Mouse (Mus musculus): ENCODE data around the gene Gng7. TPM values are rescaled to one million over a fixed set of nuclear protein-coding genes. Genes with fewer than 3 reads are reported as not detected.

Gng7 gene
- total RNA-seq, 2 experiments from 2014 or later = 66.6 to 111 TPM

DNA sequence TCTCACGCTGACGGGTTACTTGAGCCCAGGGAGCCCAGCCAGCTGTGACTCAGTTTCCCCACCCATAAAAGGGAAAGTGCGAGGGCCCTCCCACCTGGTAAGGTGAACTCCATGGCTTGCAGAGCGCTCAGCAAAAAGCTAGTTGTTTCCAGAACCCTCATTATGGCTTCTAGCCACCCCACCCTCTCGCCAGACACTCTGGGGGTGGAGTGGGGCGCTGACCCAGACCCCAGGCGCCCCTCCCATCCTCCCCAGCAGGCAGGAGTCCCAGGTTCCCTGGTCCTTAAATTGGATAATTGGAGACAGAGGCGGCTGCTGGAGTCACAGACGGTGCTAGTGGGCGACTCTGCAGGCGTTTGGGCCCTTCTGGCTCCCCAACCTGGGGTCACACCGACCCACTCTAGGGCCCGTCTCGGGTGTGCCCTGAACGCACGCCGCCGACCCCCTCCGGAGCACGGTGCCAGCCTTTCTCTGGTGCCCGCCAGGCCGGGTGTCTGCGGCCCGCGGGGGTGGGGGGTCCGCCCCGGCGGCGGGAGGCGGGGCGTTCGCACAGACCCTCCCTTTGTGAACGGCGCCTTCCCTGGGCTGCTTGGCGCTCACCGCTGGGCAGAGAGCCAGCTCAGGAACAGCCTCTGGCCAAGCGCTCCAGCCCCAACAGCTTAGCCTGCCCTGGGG is 78.5 kb downstream of the Gng7 start:
- Histone ChIP-seq H3K4me3 (peak overlapping the region; percentile 26), H3K27ac (peak overlapping the region; percentile 32)
- DNase-seq (ENCODE audit: extremely low spot score in 1 of 2, low spot score in 2 of 2) = peak in 1 of 2 experiments; percentile 21
- no peak for TF ChIP-seq CTCF (IDR thresholded peaks at IDR 0.05)
- intact Hi-C loops (cut with DNase I) = no loop called here

DNA sequence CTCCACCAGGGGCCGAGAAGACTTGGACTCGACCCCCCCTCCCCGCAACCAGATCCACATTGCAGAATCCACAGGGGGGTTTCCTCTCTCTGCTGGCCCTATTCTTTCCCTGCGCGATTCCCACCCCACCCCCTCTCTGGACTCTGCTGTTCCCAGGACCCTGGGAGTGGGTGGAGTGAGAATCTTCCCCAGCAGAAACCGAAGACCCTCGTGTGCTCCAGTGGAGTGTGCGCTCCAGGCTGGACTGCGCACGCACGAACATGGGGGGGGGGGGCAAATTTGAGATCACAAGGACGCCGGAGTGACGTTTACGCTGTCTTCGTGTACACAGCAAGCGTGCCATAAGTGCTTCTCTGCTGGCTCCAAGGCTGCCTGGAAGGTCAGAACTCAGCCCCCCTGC is 79.0 kb downstream of the Gng7 start:
- no peak for TF ChIP-seq CTCF (IDR thresholded peaks at IDR 0.05)
- DNase-seq (ENCODE audit: extremely low spot score in 1 of 2, low spot score in 2 of 2) = no peak
- intact Hi-C loops (cut with DNase I) = no loop called here
- Histone ChIP-seq H3K27ac (no peak overlapping the region), H3K4me3 (no peak overlapping the region)

DNA sequence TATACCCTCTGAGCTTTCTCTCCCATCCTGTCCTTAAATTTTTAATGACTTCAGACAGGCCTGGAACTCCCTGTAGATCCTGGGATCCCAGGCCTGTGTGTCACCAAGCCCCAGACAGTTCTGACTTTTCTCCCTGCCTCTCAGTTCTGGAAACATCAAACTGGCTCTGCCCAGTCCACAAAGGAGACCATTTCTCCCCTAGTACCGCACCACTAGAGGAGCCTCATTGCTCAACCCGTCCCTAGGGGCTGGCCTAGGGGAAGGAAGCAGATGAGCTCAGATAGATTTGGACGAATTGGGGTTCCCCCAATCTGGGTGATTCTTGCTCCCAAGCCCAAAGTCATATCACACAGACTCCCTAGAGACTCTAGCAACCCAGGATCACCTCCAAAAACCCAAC is 79.5 kb downstream of the Gng7 start:
- no peak overlapping the region for H3K4me3 ChIP-seq
- no peak; the same call in 1 of the 2 replicates for TF ChIP-seq CTCF (IDR thresholded peaks at IDR 0.05)
- no peak overlapping the region for H3K27ac ChIP-seq
- intact Hi-C loops (cut with DNase I) = no loop called here
- DNase-seq (ENCODE audit: extremely low spot score in 1 of 2, low spot score in 2 of 2) = no peak

DNA sequence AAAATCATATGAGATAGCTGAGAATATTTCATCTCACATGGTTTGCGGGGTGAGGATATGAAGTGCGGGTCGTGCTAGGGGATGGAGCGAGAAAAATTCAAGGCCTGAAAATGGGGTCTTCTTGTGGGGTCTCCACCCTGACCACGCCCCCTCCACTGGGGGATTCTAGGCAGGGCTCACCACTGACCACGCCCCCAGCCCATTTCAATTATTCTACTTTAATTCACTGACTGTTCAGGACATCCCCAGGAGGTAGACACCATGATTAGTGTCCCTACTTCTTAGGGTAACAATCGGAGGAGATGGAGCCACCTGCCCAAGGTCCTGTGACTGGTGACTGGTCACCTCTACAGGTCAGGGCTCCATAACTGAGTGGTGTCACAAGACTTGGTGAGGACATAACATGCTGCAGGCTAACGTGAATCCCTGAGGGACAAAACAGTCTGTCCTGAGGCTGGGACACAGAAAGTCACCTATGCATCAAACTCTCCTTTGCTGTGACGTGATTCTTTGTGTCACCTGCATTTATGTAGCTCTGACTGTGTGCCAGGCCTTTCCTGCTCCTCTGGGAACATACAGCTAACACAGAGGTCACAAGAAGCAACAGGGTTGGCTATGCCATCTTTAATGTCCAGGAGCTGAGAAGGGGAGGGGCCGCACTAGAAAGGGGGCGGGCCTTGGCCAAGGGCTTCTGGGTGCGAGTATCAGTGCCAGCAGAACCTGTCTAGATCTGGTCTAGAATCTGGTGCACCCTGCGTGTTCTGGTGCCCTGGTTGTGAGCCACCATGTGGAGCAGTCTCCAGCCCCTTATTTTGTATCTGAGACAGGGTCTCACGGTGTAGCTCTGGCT is 80.4 kb downstream of the Gng7 start:
- intact Hi-C loops (cut with DNase I) = no loop called here

DNA sequence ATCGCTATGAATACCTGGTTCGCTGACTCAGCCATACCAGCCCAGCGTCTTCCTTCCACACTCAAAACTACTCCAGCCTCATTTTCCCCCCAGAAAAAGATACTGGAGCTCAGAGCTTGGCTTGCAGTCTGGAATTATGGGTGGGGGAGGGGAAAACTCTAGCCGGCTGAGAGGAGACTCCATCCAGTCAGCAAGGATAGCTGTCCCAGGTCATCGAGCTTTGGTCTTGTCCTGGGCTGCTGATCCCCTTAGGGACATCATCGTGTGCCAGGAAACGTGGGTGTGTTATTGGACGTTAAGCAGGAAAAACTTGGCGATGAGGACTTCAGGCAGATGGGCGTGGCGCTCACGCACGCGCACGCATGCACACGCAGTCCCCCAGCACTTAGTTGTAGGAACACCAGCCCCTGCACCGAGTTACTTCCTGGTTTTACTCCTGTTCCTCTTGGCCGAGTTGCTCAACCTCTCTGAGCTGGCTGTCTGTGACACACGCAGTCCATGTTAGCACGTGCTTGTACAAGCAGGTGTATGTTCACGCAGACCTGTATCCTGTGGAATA is 81.2 kb downstream of the Gng7 start:
- no peak overlapping the region for H3K4me3 ChIP-seq
- no peak overlapping the region for H3K27ac ChIP-seq
- no peak for DNase-seq (ENCODE audit: extremely low spot score in 1 of 2, low spot score in 2 of 2)
- TF ChIP-seq CTCF (IDR thresholded peaks at IDR 0.05) = no peak
- intact Hi-C loops (cut with DNase I) = no loop called here

More for the DNA sequence above, 80.4 kb downstream of the Gng7 start:
- no peak overlapping the region for H3K27ac ChIP-seq
- no peak for TF ChIP-seq CTCF (IDR thresholded peaks at IDR 0.05)
- DNase-seq (ENCODE audit: extremely low spot score in 1 of 2, low spot score in 2 of 2) = no peak
- H3K4me3 ChIP-seq = no peak overlapping the region

DNA sequence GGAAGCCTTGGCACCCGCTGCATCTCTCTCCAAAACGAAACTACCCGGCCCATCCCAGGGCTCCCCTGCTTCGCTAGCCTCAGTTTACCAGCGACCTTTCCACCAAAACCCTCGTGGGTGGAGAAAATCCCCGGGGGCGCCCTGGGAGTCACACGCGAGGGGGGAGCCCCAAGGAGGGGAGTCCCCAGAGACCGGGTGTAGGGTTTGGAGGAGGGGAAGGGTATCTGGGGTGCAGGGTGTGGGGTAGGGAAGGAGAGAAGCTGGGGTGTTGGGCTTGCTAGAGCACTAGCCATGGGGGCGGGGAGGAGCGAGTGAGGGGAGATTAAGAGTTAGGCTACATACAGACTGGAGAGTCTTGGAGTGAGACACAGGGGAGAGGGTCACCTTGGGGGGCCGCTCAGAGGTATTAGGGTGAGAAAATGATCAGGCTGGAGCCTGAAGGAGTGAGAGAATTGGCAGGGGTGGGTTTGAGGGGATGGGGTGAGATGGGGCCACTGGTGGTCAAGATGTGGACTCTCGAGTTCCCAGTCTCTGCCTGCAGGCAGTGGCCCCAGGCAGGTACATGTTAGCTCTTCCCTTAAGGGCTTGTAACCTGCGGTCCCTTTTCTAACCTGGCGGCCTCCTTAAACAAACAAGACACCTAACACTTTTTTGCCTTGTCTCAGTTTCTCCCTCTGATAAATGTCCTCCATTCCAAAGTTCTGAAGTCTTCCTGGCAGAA is 81.9 kb downstream of the Gng7 start:
- DNase-seq (ENCODE audit: extremely low spot score in 1 of 2, low spot score in 2 of 2) = no peak
- no peak for TF ChIP-seq CTCF (IDR thresholded peaks at IDR 0.05)
- Histone ChIP-seq H3K4me3 (peak overlapping the region; percentile 57), H3K27ac (no peak overlapping the region)
- intact Hi-C loops (cut with DNase I) = no loop called here

DNA sequence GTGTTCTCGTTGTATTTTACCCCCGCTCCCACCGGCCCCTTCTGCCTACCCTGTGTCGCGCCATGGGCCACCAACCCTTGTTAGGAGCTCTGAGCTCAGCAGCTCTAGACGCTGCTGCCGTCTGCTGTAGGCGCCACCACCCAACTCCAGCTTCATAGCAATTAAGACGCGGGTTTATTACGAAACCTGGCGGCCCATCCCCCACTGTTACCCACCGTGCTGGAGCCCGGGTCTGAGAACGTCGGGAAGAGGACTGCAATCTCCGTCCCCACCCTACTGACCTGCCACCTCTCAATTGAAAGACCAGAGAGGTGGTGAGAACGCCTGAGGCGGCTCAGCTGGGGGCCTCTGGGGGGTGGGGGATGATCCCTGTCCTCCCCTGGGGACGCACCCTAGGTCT is 82.5 kb downstream of the Gng7 start:
- intact Hi-C loops (cut with DNase I) = no loop called here
- no peak overlapping the region for H3K27ac ChIP-seq
- no peak for TF ChIP-seq CTCF (IDR thresholded peaks at IDR 0.05)
- peak overlapping the region; percentile 57 for H3K4me3 ChIP-seq
- peak in 1 of 2 experiments; percentile 31 for DNase-seq (ENCODE audit: extremely low spot score in 1 of 2, low spot score in 2 of 2)

DNA sequence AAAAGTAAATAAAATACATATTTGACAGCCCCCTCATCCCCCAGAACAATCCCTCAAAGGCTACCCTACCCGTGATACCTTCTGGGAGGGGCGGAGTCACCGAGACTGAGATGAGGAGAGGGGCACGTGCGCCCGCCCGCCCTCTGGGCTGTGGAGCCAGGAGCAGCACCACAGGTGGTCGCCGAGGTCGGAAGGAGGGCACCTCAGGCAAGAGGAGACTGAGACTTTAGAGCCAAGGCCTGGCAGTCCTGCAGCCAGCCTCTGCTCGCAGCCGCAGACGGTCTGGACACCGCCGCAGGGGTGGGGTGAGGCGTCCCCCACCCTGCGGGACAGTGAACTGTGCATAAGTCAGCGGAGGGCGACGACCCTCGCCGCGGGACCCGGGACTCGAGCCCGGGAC is 83.0 kb downstream of the Gng7 start:
- TF ChIP-seq CTCF (IDR thresholded peaks at IDR 0.05) = no peak
- no peak for DNase-seq (ENCODE audit: extremely low spot score in 1 of 2, low spot score in 2 of 2)
- intact Hi-C loops (cut with DNase I) = no loop called here
- H3K4me3 ChIP-seq = peak overlapping the region; percentile 57
- 0 out of 2 replicates have a peak overlapping the region, but pooled peaks have one; percentile 5 for H3K27ac ChIP-seq

DNA sequence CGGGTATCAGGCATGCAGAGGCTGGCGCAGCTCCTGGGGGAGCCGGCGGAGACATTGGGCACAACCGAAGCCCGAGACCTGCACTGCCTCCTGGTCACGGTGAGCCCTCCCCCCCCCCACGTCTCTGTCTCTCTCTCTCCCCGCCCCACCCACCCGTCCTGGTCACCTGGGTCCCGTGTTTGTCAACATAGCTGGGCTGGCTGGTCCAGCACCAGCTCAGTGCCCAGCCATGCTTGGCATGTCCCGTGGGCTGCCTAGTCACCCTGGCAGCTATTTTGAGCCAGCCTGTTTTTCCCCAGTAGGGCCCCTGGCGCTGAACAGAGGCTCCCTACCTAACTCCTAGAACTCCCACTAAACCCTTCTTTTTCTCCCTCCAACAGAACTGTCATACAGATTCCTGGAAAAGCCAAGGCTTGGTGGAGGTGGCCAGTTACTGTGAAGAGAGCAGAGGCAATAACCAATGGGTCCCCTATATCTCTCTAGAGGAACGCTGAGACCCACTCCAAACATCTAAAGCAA is 83.5 kb downstream of the Gng7 start:
- intact Hi-C loops (cut with DNase I) = no loop called here
- peak overlapping the region; percentile 57 for H3K4me3 ChIP-seq

DNA sequence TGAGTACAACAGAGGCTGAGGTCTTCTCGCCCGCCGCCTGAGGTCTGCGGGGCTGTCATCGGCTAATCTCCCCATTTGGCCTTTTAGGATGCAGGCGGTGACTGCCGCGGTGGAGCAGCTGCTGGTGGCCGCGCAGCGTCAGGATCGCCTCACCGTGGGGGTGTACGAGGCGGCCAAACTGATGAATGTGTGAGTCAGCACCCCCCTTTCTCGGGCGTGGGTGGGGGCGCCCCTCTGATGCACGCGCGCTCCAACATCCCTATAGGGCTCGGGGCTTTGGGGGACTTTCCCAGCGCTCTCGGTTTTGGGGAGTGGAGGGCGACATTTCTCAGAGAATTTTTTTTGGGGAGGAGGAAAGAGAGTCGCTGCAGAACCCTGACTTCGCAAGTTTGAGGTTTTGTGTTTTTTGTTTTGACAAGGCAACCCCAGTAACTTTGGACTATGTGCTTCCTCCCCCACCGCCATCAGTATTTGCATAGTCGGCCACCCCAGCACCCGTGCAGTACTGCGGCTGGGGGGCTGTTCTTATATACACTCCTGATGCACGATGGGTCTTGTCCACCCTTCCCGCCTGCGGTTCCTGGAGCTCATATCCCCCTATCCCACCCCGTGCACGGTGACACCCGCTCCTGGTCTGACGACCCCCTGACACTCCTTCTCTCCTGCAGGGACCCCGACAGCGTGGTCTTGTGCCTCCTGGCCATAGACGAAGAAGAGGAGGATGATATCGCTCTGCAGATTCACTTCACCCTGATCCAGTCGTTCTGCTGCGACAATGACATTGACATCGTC is 84.2 kb downstream of the Gng7 start:
- no peak for TF ChIP-seq CTCF (IDR thresholded peaks at IDR 0.05)
- Histone ChIP-seq H3K27ac (peak overlapping the region; percentile 85), H3K4me3 (peak overlapping the region; percentile 57)
- intact Hi-C loops (cut with DNase I) = no loop called here
- peak; percentile 69 to 71 for DNase-seq (ENCODE audit: extremely low spot score in 1 of 2, low spot score in 2 of 2)

More for the DNA sequence above, 83.5 kb downstream of the Gng7 start:
- peak overlapping the region; percentile 85 for H3K27ac ChIP-seq
- TF ChIP-seq CTCF (IDR thresholded peaks at IDR 0.05) = no peak; the same call in 1 of the 2 replicates
- no peak for DNase-seq (ENCODE audit: extremely low spot score in 1 of 2, low spot score in 2 of 2)
